Mouse (Mus musculus): ENCODE measurements around the gene Prss42.

- TF ChIP-seq CTCF (IDR thresholded peaks at IDR 0.05; ENCODE audit: control insufficient read depth, insufficient read depth, low read length) (no peak), POLR2A (IDR thresholded peaks at IDR 0.05; ENCODE audit: borderline replicate concordance, control insufficient read depth, low read depth, low read length) (no peak)
Measured at GRCm38 (mm10) chr9:110772336-110772735, 25.6 kb upstream of the Prss42 start.

Measured in bone marrow, adult 2 months (tissue).